Mouse (Mus musculus): ENCODE data around the gene Naif1. TPM values are rescaled to one million over a fixed set of nuclear protein-coding genes. Genes with fewer than 3 reads are reported as not detected.

Naif1 gene
- total and polyA plus RNA-seq, 2 experiments from 2014 or later: 3.9 to 4.5 TPM

- no peak overlapping the region for H3K9ac ChIP-seq
- no peak overlapping the region for H3K4me3 ChIP-seq (ENCODE audit: low read depth, low read length)
Measured at GRCm38 (mm10) chr2:32492661-32493060, 42.4 kb downstream of the Naif1 start.

GRCm38 (mm10) chr2:32493301-32493701, 43.0 kb downstream of the Naif1 start:
- Histone ChIP-seq H3K4me3 (ENCODE audit: low read depth, low read length) (no peak overlapping the region), H3K36me3 (ENCODE audit: insufficient read depth) (no peaks in the 10 kb centered on the region), H3K4me1 (ENCODE audit: insufficient read depth) (no peaks in the 10 kb centered on the region), H3K27ac (ENCODE audit: low read depth, low read length) (no peak overlapping the region), H3K27me3 (ENCODE audit: insufficient read depth, low read length) (no peaks in the 10 kb centered on the region), H3K9ac (no peak overlapping the region), H3K4me2 (ENCODE audit: low read depth) (no peak overlapping the region), H3K9me3 (ENCODE audit: low read length) (no peaks in the 10 kb centered on the region)
- TF ChIP-seq CTCF (IDR thresholded peaks at IDR 0.05; ENCODE audit: low read depth): no peak
- no peak for DNase-seq
- WGBS: 80% methylated on average over 12 of the region's 12 CpGs
- no peak for ATAC-seq

More at GRCm38 (mm10) chr2:32492661-32493060, 42.4 kb downstream of the Naif1 start:
- H3K27me3 ChIP-seq (ENCODE audit: insufficient read depth, low read length): no peaks in the 10 kb centered on the region
- no peak for TF ChIP-seq CTCF (IDR thresholded peaks at IDR 0.05; ENCODE audit: low read depth)
- DNase-seq (no peak), ATAC-seq (no peak)
- no peak overlapping the region for H3K27ac ChIP-seq (ENCODE audit: low read depth, low read length)
- H3K4me1 ChIP-seq (ENCODE audit: insufficient read depth): no peaks in the 10 kb centered on the region
- H3K36me3 ChIP-seq (ENCODE audit: insufficient read depth): no peaks in the 10 kb centered on the region
- 51% methylated on average over 2 of the region's 2 CpGs for WGBS
- H3K4me2 ChIP-seq (ENCODE audit: low read depth): no peak overlapping the region
- H3K9me3 ChIP-seq (ENCODE audit: low read length): no peaks in the 10 kb centered on the region

- H3K9ac ChIP-seq: no peak overlapping the region
- H3K9me3 ChIP-seq (ENCODE audit: low read length): 0 out of 2 replicates have a peak, but pooled peaks cover 6% of the 10 kb centered on the region
- no peaks in the 10 kb centered on the region for H3K36me3 ChIP-seq (ENCODE audit: insufficient read depth)
- WGBS: 73% methylated on average over 2 of the region's 2 CpGs
- no peak for TF ChIP-seq CTCF (IDR thresholded peaks at IDR 0.05; ENCODE audit: low read depth)
- H3K4me2 ChIP-seq (ENCODE audit: low read depth): no peak overlapping the region
- H3K4me3 ChIP-seq (ENCODE audit: low read depth, low read length): no peak overlapping the region
- DNase-seq (no peak), ATAC-seq (no peak)
- no peaks in the 10 kb centered on the region for H3K4me1 ChIP-seq (ENCODE audit: insufficient read depth)
- H3K27ac ChIP-seq (ENCODE audit: low read depth, low read length): no peak overlapping the region
- H3K27me3 ChIP-seq (ENCODE audit: insufficient read depth, low read length): no peaks in the 10 kb centered on the region
Measured at GRCm38 (mm10) chr2:32494522-32494921, 44.3 kb downstream of the Naif1 start.

GRCm38 (mm10) chr2:32495185-32495726, 45.0 kb downstream of the Naif1 start:
- H3K9ac ChIP-seq: no peak overlapping the region
- DNase-seq: no peak
- 83% methylated on average over 20 of the region's 20 CpGs for WGBS
- H3K4me3 ChIP-seq (ENCODE audit: low read depth, low read length): no peak overlapping the region
- H3K4me2 ChIP-seq (ENCODE audit: low read depth): no peak overlapping the region
- ATAC-seq: no peak
- H3K9me3 ChIP-seq (ENCODE audit: low read length): 0 out of 2 replicates have a peak, but pooled peaks cover 6% of the 10 kb centered on the region
- no peak for TF ChIP-seq CTCF (IDR thresholded peaks at IDR 0.05; ENCODE audit: low read depth)
- H3K36me3 ChIP-seq (ENCODE audit: insufficient read depth): no peaks in the 10 kb centered on the region
- no peaks in the 10 kb centered on the region for H3K4me1 ChIP-seq (ENCODE audit: insufficient read depth)
- no peaks in the 10 kb centered on the region for H3K27me3 ChIP-seq (ENCODE audit: insufficient read depth, low read length)
- no peak overlapping the region for H3K27ac ChIP-seq (ENCODE audit: low read depth, low read length)

GRCm38 (mm10) chr2:32496190-32496589, 45.9 kb downstream of the Naif1 start:
- Histone ChIP-seq H3K4me1 (ENCODE audit: insufficient read depth) (no peaks in the 10 kb centered on the region), H3K36me3 (ENCODE audit: insufficient read depth) (no peaks in the 10 kb centered on the region), H3K9ac (no peak overlapping the region), H3K9me3 (ENCODE audit: low read length) (0 out of 2 replicates have a peak, but pooled peaks cover 6% of the 10 kb centered on the region), H3K4me3 (ENCODE audit: low read depth, low read length) (no peak overlapping the region), H3K27me3 (ENCODE audit: insufficient read depth, low read length) (no peaks in the 10 kb centered on the region), H3K27ac (ENCODE audit: low read depth, low read length) (no peak overlapping the region), H3K4me2 (ENCODE audit: low read depth) (no peak overlapping the region)
- TF ChIP-seq CTCF (IDR thresholded peaks at IDR 0.05; ENCODE audit: low read depth): no peak
- DNase-seq: no peak
- no peak for ATAC-seq
- WGBS: 80% methylated on average over 5 of the region's 5 CpGs

GRCm38 (mm10) chr2:32499365-32499764, 49.1 kb downstream of the Naif1 start:
- no peak for TF ChIP-seq CTCF (IDR thresholded peaks at IDR 0.05; ENCODE audit: low read depth)
- WGBS: 90% methylated on average over 4 of the region's 4 CpGs
- H3K27me3 ChIP-seq (ENCODE audit: insufficient read depth, low read length): no peaks in the 10 kb centered on the region
- no peak overlapping the region for H3K4me2 ChIP-seq (ENCODE audit: low read depth)
- H3K27ac ChIP-seq (ENCODE audit: low read depth, low read length): no peak overlapping the region
- no peak for DNase-seq
- H3K9ac ChIP-seq: no peak overlapping the region
- no peak overlapping the region for H3K4me3 ChIP-seq (ENCODE audit: low read depth, low read length)
- H3K9me3 ChIP-seq (ENCODE audit: low read length): 0 out of 2 replicates have a peak, but pooled peaks cover 6% of the 10 kb centered on the region
- no peak for ATAC-seq
- no peaks in the 10 kb centered on the region for H3K4me1 ChIP-seq (ENCODE audit: insufficient read depth)
- H3K36me3 ChIP-seq (ENCODE audit: insufficient read depth): no peaks in the 10 kb centered on the region

GRCm38 (mm10) chr2:32500461-32500860, 50.2 kb downstream of the Naif1 start:
- Histone ChIP-seq H3K9me3 (ENCODE audit: low read length) (0 out of 2 replicates have a peak, but pooled peaks cover 6% of the 10 kb centered on the region), H3K36me3 (ENCODE audit: insufficient read depth) (no peaks in the 10 kb centered on the region), H3K9ac (no peak overlapping the region), H3K4me1 (ENCODE audit: insufficient read depth) (no peaks in the 10 kb centered on the region), H3K27ac (ENCODE audit: low read depth, low read length) (no peak overlapping the region), H3K4me2 (ENCODE audit: low read depth) (no peak overlapping the region), H3K27me3 (ENCODE audit: insufficient read depth, low read length) (no peaks in the 10 kb centered on the region), H3K4me3 (ENCODE audit: low read depth, low read length) (no peak overlapping the region)
- DNase-seq (no peak), ATAC-seq (no peak)
- no peak for TF ChIP-seq CTCF (IDR thresholded peaks at IDR 0.05; ENCODE audit: low read depth)
- 68% methylated on average over 5 of the region's 5 CpGs for WGBS

Data from forebrain, postnatal 0 days (tissue).